Mouse (Mus musculus) monocyte, adult 2 months (primary cell): ENCODE results near the gene Glt28d2.

Experiments used
- DNase-seq, 2 experiments: peaks; one replicate each; pipeline ENCODE4 v3.0.0; 2022; ENCODE audit warnings: low spot score in 2 of 2, low read depth in 1 of 2

Glt28d2 gene

DNA sequence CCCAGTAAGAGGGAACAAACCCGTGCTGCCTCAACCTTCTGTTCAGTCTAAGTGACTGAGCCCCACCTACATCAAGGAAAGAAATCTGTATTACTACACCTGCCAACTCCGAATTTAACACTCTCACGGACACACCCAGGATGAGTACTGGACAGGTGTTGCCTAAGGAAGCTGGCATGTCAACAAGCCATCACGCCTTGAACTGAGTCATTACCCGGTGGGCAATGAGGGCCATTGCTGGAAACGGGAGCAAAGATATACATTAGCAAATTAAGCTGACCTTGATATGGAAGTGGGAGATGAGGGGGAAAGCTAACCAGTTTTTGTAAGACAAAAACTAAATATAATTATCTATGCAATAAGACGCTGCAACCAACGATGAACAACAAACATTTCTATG is 7.2 kb downstream of the Glt28d2 start:
- DNase-seq, result no peak

DNA sequence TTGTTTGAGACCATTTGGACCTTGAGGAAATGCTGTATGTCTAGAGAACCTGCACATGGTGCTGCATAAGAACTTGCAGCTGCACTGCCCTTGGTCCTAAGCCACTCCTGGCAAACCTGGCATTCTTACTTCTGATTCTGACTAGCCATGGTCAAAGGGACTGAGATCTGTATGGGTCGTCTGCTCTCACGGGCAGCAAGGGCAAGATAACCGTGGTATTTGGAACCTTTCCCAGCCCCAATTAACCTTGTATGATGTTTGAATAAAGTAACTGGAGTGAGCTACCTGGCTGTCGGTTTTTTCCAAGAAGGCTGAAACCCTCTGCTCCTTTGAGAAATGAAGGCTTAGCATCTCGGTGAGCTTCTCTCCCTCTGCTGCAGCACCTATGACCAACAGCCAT is 8.4 kb downstream of the Glt28d2 start:
- DNase-seq, result no peak

DNA sequence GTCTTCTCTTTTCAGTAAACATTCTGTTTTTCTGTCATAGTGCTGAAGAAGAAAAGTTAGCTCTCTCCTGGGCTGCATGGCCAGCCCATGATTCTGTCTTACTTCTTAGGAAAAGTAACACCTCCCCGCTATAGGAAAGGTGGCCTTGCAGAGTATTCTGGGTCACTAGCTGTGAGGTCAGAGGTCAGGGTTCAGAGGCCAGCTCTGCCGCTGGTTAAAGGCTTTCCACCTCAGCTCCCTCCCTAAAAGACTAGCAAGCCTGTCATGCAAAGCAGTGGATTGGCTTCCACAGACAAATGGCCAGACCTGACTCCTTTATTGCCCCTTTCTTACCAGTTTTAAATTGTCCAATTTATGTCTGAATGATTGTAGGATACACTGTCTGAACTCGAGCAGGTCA is 23.3 kb downstream of the Glt28d2 start:
- DNase-seq, result no peak

DNA sequence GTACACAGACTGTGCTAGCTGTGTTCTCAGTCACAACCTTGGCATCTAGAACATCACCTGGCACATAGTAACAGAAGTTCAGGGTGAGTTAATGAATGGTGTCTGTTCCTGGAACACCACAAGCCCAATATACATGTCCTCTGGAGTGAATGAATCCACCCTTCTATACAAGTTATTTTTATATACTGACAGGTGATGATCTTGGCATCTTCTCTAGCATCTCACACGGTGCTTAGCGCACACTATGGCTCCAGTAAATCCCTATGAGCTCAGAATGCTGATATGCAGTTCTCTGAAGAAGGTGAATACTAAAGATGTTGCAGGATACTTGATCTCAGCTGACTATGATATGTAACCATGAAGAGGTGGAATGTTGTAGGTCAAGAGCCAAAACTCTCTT is 24.4 kb downstream of the Glt28d2 start:
- no peak for DNase-seq

DNA sequence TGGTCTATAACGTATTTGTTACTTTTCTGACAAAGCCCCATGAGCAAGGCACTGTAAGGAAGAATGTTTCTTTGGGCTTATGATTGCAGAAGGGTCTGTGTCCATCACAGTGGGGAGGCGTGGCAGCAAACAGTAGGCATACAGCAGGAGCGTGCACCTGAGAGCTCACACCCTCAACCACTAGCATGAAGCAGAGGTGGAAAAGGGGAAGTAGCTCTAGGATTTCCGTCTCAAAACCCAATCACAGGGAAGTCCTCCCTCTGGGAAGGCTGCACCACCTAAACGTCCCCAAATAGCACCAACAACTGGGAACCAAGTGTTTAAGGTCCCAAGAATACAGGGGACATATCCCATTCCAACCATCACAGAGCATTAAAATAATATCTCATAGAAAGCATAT is 26.3 kb downstream of the Glt28d2 start:
- DNase-seq, result no peak

DNA sequence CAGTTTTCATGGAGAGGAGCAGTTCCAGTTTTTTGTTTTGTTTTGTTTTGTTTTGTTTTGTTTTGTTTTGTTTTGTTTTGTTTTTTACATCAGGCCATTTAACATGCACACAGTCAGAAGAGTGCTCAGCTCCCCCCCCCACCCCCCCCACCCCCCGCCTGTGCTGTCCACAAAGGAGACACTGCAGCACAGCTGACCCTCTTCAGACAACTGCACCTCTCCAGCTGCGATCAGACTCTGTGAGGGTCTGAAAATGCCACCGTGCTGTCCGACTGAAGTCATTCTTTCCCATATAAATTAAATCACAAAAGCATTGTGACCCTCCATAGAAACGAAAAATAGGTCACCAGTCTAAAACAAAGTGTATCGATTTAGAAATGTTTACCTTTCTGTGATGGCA is 28.0 kb downstream of the Glt28d2 start:
- no peak for DNase-seq

DNA sequence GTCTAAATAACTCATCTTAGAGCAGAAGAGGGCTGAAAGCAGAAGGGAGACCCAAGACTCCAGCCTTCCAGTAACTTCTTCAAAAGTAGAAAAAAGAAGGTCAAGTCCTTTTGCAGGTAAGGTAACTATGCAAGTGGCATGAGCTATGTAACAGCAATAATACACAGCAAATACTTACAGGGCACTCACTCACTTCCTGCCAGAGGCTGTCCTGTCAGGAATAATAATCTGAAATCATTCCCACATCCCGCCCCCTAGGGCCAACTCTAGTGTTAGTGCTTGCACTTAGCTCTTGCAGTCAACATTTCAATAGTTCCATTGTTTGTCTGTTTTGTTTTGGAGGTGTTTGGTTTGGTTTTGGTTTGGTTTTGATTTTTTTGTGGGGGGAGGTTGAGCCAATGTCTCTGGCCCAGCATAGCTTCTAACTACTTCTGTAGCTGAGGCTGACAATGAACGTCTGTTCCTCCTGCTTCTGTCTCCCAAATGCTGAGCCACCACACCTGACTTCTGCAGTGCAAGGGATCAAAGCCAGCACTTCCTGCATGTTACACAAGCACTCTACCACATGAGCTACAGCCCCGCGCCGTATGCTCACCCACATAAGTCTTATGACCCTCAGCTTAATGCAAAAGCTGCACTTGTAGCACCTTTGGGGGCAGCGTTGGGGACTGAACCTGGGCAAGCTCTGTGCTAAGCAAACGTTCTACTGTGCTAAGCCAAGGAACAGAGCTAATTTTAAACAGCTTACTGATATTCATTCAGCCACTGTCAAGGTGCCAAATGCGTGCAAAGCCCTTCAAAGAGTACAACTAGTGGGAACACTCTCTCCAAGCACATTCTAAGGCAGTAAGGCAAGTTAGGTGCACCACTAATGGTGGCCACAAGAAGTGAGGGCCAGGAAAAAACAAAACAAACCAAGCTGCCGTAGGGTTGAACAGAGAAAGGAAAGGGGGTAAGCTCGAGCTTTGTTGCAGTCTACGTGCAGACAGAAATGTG is 28.9 kb downstream of the Glt28d2 start:
- DNase-seq, result no peak

DNA sequence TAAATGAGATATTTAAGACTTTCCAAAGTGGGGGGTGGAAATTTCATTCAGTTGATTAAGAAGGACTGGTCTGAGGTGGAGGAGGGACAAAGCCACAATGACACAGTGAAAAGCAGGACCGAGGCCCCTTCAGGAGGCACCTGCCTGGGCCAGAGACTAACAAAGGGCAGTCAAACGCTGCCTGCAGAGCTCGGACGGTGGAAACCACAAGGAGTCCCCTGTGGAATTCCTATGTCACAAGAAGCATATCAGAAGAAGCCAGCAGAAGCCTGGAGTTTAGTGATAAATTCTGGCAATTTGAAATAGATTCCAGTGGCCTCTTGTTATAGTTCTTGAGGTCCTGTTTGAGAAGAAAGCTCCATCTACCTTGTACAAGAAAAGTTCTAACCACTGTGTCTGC is 30.2 kb downstream of the Glt28d2 start:
- no peak for DNase-seq

DNA sequence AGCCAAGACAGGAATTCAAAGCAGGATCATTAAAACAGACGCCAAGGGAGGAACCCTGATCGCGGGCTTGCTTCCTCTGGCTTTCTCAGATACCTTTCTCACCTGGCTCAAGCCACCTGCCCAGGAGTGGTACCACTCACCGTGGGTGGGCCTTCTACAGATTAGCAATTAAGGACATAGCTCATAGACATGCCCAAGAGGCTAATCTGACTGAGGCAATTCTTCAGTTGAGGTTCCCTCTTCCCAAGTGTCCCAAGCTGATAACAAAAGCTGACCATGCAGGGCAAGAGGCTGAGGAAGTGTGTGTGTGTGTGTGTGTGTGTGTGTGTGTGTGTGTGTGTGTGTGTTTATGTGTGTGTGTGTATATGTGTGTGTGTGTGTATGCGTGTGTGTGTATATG is 31.4 kb downstream of the Glt28d2 start:
- no peak for DNase-seq

DNA sequence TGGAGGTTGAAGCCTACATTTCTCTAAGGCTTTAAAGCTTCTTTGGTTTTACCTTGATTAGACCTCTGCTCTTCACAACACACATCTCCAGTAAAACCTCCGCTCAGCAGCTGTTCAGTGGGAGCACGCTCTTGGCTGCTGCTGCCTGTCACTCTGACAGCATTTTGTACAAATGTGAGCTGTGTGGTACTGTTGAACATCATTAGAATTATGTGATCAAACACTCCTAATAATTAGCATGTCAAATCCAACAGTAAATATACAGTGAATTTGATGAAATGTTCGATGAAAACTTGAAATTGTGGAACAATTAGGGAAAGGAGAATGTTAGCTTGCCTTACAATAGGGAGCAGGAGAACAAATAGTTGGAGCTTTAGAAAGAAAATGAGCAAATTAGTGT is 32.3 kb downstream of the Glt28d2 start:
- DNase-seq, result no peak

DNA sequence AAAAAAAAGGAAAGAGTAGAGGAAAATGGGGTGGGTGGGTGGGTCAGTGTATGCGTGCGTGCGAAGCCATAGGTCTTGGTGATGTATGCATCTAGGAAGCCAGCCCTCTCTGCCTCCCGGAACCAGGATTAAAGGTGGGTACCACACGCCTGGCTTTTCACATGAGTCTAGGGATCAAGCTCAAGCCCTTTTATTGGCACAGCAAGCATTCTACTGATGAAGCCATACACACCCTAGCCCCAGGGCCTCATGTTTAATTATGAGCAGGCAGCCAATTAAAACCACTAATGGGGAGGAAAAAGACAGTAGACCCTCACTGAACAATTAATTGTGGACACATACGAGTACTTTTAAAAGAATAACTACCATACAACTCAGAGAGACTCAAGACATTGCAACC is 33.2 kb downstream of the Glt28d2 start:
- no peak for DNase-seq

DNA sequence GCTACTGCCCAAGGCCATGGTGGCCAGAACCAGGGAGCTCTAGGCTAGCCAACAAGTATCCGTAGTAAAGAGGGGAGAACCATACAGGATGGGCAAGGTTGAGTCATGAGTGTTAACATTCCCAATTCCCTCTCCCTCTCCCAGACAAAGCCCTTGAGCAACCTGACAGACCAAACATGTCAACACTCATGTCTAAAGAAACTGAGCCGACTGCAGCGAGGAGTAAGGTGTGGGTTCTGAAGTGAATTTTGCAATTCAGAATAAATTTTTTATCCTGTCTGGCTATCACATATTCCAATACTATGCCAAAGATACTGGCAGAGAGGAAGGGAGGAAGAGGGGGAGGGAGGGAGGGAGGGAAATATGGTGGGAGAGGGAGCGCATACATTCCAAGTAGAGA is 33.6 kb downstream of the Glt28d2 start:
- no peak for DNase-seq

DNA sequence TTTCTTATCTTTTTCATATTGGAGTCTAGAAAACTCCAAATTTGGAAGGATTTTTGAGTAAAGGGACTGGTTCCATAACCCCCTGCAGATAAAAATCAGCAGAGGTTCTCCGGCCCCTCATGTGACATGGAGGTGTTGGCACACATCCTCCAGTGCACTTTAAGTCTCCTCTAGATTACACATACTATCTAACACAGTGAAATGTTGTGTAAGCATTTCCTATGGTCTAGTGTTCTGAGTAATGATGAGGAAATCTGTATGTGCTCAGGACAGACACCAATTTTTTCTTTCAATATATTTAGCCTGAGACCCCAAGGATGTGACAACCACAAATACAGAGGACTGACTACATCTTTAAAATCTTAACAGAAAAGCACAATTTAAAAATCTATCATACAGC is 37.2 kb downstream of the Glt28d2 start:
- DNase-seq, result no peak

DNA sequence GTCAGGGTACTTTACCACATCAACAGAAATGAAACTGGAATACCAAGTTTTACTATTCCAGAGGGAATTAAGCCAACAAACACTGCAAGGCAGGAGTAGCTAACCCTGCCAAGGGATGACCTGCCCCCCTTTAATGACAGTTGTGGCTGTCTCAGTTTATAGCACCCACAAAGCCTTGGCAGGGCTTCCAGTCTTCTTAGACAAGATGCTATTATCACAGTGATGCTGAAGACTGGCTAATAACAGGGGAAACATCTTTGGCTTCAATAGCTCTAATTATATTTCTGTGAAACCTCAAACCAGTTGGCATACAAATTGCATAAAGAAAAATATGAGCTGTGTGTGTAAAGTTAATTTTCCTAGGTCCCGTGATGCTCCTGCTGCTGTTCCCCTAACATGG is 41.0 kb downstream of the Glt28d2 start:
- DNase-seq, result no peak

DNA sequence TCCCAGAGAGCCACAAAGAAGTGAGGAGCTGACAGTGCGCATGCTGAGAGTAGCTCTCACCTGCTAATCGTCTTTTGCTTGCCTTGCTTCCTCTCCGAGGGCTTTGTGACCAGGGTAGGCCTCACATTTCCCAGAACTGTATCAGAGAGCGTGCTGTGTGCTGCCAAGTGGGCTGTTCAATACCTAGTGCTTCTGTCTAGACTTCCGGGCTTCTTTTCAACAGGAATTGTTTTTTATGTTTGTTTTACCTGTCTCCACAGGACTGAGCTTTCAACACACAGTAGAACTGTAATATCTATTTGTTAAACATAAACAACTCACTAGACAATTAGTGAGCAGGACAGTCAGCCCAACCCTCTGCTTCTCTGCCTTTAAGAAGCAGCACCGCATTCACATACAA is 42.0 kb downstream of the Glt28d2 start:
- DNase-seq, result no peak

DNA sequence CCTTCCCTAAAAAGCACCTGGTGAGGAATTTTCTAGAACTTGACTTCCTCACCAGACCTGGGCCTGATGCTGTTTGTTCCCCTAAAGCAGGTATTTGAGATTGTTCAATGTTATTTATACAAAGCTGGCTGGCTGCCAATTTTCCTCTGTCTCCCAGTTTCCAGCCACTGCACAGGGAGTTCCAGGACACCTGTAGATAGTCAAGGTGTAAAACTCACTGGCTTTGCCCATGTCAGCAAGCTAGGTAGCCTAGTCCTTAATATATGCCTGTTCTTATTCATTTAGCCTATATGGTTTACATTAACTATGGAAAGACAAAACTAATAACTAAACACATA is 44.5 kb downstream of the Glt28d2 start:
- no peak for DNase-seq

DNA sequence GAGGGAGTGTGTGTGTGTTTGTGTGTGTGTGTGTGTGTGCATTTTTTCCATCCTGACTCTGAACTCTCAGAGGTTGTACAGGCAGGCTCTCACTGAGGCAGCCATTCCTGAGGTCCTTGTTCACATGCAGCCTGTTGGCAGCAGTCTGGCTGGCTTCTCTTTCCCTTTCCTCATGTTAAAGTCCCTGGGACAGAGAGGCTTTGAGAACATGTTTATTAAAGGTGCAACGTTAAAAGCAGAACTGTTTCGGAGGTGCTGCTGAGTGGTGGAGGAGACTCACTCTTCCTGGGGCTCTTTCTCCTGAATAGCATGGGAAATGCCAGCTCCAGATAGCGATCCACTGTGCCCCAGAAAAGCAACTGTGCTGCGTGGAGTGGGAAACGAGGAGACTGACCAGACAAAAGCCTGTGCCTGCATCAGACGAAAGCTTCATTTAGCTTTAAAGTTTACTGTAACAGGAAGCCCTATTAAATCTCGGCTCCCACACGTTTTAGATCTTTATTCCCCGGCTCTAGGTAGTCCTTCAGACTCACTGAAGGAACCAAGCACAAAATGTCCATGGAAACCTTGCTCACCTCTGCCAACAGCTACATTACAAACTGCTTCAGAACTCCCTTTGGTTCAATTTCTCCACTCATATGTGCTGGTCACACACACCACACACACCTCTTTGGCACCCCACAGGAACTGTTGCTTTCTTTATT is 45.0 kb downstream of the Glt28d2 start:
- DNase-seq, result no peak

DNA sequence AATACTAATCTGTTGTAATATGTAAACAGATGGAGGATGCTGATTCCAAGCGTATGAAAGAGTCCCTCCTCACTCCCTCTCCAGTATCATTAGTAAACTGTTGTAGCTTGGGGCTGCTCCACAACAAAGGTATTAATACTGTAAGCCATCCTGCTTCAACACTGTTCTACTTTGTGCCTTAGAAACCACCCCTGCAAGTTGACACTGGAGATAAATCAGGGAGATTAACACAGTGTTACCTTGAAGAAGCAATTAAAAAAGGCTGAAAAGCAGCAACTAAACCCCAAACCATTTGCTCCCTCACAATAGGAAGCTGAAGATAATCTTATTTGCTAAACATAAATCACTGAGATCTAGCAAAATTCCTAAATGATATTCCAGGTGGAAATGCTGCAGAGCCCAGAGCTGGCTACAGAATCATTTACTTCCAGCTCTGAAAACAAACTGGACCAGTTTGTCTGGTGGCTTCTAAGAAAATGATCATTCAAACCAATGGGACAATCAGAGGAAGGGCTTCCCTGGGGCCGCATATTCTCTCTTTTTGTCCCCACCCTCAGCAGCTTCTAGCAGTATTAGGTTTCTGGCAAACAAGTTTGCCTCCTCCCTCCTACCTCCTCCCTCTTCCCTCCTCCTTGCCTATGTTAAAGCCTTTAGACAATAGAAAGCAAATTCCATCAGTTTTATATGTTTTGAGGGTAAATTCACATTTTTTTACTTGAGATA is 45.7 kb downstream of the Glt28d2 start:
- no peak for DNase-seq

DNA sequence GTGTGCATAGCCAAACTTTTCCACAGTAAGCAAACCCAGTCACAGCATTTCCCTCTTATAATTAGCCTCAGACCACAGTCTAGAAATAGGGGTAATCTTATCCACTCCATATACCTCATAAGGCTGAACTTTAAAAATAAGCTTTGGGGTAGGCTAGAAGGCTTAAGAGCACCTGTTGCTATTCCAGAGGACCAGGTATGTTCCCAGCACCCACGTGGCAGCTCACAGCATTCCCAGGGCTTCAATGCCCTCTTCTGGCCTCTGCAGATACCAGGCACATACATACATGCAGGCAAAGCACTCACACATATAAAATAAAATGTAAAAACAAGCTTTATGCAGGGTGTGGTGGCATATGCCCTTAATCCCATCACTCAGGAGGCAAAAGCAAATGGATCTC is 53.7 kb downstream of the Glt28d2 start:
- no peak for DNase-seq

DNA sequence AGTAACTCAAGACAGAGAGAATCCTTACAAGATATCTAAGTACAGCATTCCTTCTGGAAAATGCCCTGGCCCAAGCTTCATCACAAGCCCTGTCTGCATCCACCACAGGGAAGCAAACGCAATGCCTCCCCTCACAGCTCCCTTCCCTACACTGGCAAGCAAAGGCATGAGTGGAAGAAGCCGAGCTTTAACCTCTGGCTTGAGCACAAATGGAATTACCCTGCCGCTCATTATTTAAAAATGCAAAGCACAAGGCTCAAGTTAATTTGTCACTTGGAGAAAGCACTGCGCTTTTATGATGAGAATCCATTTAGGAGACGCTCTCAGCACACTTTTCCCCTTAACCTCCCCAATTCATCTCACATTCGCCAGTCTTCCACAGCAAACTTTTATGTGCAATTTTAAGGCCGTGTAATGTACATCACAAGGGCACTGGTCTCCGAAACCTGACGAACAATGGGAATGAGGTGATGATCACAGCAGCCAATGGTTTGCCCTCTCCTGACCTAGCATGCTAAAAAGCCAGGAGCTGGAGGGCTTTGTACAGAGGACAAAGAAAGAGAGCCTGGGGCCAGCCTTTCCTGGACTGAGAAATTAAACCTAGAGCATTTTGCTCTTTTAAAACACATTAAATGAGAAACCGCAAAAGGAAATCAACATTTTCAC is 54.7 kb downstream of the Glt28d2 start:
- DNase-seq, result no peak

DNA sequence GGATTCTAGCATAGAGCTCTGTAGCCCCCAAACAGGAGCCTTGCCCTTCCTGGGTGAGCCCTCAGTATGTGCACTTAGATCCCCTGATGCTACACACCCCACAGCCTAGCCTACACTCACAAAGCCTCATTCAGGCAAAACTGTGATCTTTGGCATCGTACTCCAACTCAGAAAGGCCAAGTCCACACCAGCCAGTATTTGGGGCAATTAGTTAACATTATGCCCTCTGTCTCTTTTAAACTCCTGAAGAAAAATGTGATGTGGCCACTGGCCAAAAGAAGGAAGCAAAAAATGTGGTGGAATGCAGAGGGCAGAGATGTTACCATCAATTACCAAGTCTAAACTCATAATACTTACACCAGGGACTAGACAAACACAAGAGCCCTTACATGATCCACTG is 55.5 kb downstream of the Glt28d2 start:
- DNase-seq, result no peak
